Mouse (Mus musculus) cortical plate, adult 2 months (tissue): ENCODE data around the gene Tmem184c.

Experiments
- CTCF ChIP-seq: fragments of 200-500 bp; IDR thresholded peaks from 2 replicates; pipeline ENCODE4 v1.5.1; 2011; ENCODE audit warnings: mild to moderate bottlenecking, control low read depth, low read length; ENCODE audit not compliant: insufficient read depth; ENCODE audit errors: extremely low read depth
- POLR2A ChIP-seq: fragments of 200-500 bp; IDR thresholded peaks from 2 replicates; pipeline ENCODE4 v1.6.1; 2011; ENCODE audit warnings: mild to moderate bottlenecking, low read length, control low read depth; ENCODE audit not compliant: insufficient read depth; ENCODE audit errors: extremely low read depth

- TF ChIP-seq CTCF (no peak), POLR2A (no peak)
These were observed 58.0 kb downstream of the Tmem184c start for GRCm38 (mm10) chr8:77552491-77552890.
